Mouse (Mus musculus): ENCODE measurements at regions not wholly inside any gene's neighbourhood (a gene's known extent, or its start where the extent isn't known, plus 50 kb on each side); places are given as distances from the start of the nearest gene placed in this dataset.
"Not testable (repeated sequence)": the region's sequence is repeated elsewhere in the genome, so short reads cannot be mapped to it uniquely, and the experiment has no call there.

DNA sequence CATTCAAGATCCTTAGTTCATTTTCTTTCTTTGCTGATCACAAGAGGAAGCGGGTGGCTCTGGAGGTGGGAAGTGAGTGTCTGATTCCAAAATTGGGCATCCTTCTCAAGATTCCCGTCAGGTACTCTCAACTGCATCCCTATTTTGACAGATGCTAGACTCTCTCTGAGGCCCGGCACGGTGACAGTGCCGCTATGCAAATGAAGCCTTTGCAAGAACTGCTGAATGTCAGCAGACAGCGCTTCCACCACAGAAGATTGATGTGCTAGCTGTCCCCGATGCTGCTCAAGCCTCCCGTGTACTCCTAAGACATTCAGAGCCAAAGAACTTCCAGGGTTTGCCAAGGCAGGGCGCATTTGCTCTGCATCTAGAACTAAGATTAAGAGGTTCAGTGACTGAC is 50.9 kb upstream of the Cpne4 start:
- DNase-seq: no peak

GRCm38 (mm10) chr9:104490696-104491095 is 56.4 kb upstream of the Cpne4 start:
- no peak for DNase-seq

DNA sequence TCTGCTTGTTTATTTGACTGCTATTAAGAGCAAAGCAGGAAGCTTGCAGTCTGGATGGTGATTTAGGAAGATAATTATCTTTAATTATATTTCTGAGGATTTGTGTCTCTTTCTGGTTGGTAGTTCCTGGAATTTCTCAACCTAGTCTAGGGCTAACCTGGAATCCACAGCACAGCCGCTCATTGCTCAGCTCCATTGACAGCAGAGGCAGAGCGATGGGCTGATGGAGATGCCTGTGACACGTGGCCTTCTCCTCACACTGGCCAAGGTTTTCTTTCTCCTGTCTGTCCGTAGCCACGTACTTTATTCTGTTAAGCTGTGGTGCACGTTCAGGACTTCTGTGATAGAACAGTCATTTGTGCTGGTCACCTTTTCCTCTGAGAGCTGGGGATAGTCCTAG is 57.7 kb upstream of the Cpne4 start:
- DNase-seq: no peak

DNA sequence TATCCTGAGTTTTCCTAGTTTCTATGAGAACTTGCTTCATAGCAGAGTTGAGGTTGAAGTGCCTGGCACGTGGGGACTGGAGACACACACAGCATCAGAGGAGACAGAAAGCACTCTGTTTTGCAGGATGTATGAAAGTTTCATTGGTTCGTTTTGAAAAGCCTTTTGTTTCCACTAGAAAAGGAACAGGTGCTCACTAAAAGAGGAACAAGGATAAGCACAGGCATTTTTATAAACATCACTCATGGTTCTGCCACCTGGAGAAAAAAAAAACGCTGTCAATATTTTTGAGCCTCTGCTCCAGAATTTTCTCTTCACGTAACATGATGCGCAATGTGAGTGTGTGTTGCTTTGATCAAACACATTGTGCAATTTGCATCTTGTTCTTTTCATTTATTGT is 64.6 kb upstream of the Cpne4 start:
- no peak for DNase-seq

- DNase-seq: no peak
Measured at GRCm38 (mm10) chr9:104480683-104481082, 66.4 kb upstream of the Cpne4 start.

- no peak for DNase-seq
Measured at GRCm38 (mm10) chr9:104474831-104475230, 72.3 kb upstream of the Cpne4 start.

GRCm38 (mm10) chr9:104467238-104467637 is 79.8 kb upstream of the Cpne4 start:
- no peak for DNase-seq

DNA sequence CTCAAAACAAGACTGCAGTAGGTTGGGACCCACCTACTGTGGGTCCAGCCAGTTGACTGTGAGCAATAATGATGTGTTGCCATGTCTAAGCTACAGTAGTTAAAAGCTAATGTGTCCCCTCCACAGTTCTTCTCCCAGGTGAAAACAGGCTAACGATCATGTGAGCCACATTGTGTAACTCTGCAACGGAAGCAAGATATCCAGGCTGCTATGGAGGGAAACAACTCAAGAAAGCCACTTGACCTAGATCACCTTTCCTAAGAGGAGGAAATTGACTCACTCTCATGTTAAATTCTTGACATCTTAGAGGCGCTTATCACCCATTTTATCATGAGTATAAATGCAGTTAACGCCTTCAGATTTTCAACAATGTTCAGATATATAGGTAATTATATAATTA is 83.4 kb upstream of the Cpne4 start:
- DNase-seq: no peak

DNA sequence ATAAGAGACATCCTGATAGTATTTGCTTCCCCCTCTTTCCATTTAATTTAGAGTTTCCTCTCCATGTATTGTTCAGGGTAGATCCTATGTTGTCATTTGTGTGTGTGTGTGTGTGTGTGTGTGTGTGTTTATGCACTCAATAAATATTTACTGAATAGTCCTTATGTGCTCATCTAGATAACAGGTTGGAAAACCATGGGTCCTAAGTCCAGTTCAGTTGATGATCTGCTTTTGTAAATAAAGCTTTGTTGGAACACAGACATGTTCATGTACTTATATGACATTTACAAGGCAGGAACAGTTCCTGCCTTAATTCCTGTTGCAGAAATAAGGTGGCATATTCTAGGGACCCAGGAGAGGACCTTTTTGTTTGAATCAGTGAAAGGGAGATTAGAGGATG is 87.0 kb upstream of the Cpne4 start:
- DNase-seq: no peak

- DNase-seq: no peak
Measured at GRCm38 (mm10) chr9:104457635-104458034, 89.5 kb upstream of the Cpne4 start.

DNA sequence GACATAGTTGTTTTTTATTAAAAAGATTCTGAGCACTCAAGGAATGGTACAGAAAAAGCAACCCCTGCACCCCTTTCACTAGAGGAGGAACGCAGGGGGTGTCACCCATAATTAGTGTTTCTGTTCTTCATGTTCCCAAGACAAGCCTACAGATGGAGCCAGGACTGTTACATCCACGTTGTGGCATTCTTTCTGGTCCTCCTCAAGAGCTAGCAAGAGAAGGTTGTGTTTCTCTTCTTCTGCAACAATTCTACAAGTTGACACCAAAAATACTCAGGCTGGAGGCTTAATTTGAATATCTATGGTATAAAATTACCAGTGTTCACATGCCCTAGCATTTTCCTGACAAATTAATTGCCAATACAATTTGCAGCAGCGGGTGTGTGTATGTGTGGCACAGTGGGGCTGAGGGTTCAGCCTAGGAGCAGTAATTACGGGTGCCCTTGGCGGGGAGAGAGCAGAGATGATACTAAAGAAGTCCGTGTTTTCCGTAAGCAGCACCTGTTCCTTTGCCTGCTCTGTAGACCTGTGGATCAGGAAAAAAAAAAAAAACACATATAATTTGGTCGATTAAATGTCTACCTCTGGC is 98.4 kb upstream of the Cpne4 start:
- no peak for DNase-seq

DNA sequence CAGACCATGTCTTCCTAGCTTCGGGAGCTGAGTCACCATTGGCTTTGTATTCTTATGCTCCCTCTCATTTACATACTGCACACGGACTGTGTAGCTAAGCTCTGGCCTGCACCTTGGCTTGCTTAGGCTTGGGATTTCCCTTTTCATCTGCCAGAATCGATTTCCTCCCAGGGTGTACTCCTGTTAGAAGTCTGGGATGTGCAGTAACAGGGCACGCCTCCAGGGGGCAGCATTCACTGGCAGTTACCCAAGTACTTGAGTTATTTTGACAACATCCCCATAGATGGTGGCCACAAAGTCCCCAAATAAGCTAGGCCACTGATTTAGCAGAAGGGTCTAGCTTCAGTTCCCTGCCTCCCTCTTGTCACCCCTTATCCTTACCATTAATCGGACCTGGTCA is 102.2 kb upstream of the Cpne4 start:
- peak; percentile 1 for DNase-seq

DNA sequence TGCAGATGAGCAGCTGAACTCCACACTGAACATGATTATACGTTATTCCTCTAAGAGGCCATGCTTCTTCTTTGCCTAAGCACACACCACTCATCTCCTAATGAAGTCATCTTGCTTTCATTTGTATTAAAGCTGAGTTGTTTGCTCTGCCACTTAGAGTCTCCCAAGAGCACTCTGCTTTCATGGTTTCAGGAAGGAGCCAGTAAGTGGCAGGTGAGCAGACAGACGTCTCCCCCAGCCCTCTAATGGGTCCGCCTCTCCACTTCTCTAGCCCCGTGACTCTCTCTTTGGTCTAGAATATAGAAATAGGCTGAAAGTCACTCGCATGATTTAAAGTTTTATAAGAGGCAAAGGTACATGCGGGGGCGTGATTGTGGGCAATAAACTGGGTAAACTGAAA is 103.8 kb upstream of the Cpne4 start:
- no peak for DNase-seq

GRCm38 (mm10) chr9:104413021-104413420 is 75.5 kb upstream of the Acpp start:
- no peak for DNase-seq

DNA sequence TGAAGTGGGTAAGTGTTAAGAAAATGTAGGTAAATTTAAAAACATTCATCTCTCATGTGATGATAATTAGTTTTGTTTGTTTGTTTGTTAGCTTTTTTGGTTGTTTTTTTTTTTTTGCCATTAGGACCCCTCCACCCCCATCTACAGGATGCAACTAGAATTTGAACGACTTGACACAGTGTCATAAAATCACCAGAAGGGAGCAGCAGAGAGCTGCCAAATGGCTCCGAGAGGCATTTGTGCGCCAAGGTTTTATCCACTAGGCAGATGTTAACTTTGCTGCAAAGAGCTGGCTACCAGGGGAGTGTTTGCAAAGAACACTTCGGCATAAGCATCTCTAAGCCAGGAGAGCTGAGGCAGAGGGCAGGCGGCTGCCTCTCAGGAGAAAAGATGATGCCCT is 72.7 kb upstream of the Acpp start:
- DNase-seq: peak; percentile 4

DNA sequence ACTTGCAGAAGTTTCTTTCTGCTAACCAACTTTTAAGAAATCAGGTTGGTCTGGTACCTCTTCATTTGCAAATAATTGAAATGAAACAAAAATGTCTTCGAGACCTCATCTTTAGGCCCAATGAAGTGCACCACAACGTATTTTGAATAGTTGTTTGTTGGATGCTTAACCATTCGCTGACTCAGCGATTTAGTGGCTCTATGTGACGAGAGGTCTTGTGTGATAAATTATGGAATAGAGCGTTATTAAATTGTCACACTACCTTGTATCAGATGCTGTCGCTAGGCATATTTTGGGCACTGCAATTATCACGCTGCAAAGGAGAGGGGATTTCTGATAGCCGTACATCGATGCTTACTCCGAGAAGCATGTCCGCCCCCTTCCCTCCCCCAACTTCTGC is 71.8 kb upstream of the Acpp start:
- DNase-seq: no peak

DNA sequence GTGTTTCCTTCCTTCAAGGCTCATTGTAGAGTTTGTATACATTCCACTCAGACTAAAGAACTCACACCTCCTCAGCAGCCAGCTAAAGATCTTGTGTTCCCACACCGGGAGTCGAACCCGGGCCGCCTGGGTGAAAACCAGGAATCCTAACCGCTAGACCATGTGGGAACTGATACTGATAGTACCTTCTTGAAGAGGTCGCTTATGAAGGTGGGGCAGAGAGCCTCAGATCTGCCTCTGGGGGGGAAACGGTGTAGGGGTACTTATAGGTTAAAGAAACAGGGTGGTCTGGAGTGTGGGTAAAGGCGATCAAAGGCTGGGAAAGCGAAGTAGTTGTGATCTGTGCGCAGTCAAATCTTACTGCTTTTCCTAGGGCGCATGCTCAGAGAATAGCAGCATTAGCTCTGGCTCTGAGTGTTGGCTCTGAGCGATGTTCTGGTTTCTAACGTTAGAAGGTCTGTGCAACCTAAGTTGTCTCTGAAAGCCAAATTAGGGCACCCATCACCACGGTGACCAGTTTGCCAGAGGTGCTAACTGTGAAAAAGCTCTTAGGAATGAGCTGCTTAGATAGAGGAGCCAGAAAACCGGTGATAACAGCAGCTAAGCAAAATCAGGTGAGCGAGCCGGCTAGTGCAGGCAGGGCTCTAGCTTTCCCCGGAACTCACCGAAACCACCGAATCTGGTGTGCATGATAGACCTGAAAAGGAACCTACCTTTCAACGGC is 71.2 kb upstream of the Acpp start:
- peak; percentile 12 for DNase-seq

GRCm38 (mm10) chr9:104407559-104408376 is 70.2 kb upstream of the Acpp start:
- DNase-seq: no peak

- no peak for DNase-seq
Measured at GRCm38 (mm10) chr9:104407011-104407410, 69.5 kb upstream of the Acpp start.

- DNase-seq: no peak
Measured at GRCm38 (mm10) chr9:104406491-104406890, 68.9 kb upstream of the Acpp start.

DNA sequence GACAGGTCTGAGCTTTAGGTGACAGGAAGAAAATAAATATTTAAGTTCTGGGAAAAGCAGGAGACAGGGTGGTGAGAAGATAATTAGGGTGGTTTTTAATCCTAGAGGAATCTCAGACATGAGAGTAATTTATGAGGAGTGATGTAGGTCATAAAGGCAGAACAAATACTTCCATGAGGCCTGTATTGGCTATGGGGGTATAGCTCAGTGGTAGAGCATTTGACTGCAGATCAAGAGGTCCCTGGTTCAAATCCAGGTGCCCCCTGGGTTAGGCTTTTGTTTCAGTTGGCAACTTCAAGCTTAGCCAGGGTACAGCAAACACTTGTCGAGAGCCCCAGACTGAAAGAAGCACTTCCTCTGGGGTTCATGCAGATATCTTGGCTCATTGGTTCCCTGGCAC is 66.3 kb upstream of the Acpp start:
- DNase-seq: no peak

- DNase-seq: no peak
Measured at GRCm38 (mm10) chr9:104401673-104402072, 64.1 kb upstream of the Acpp start.

GRCm38 (mm10) chr9:104399927-104400326 is 62.4 kb upstream of the Acpp start:
- DNase-seq: no peak

DNA sequence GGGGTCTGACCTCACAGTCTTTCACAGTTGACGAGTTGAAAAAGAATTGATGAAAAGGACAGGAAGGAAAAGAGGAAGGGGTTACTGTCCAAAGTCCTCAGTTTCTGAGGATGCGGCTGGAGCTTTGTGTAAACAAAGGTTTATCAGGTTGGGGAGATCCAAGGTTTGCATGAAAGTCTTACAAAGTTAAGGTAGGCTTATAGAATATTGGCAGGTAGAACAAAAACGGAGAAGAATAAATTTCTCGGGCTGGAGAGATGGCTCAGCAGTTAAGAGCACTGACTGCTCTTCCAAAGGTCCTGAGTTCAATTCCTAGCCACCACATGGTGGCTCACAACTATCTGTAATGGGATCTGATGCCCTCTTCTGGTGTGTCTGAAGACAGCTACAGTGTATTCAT is 60.9 kb upstream of the Acpp start:
- not testable (repeated sequence) for DNase-seq

Data from cerebellum, adult 11 months (tissue).